Comparison of ENCODE assay signal across 24 mouse cellular contexts in genomic region chr9:59087704-59088103, GRCm38 (mm10). TPM values are rescaled to one million over a fixed set of nuclear protein-coding genes. Genes with fewer than 3 reads are reported as not detected.
"Had no signal": no experiment of that assay in that cellular context is flagged by ENCODE, and none has a peak within 500 bp of the region (broad histone marks: within the 10 kb centered on the region; RNA-seq: fewer than 3 reads in every experiment).

No protein-coding gene starts in this region.

- H3K27me3 ChIP-seq: embryonic facial prominence, embryonic 12.5 days; embryonic facial prominence, embryonic 15.5 days; forebrain, embryonic 12.5 days; forebrain, embryonic 13.5 days; forebrain, embryonic 15.5 days had no signal

- H3K9me3 ChIP-seq: embryonic facial prominence, embryonic 12.5 days; embryonic facial prominence, embryonic 15.5 days; forebrain, embryonic 10.5 days; forebrain, embryonic 12.5 days; forebrain, embryonic 13.5 days; forebrain, embryonic 15.5 days; heart, embryonic 10.5 days had no signal

- H3K9ac ChIP-seq: embryonic facial prominence, embryonic 12.5 days; embryonic facial prominence, embryonic 15.5 days; forebrain, embryonic 12.5 days; forebrain, embryonic 13.5 days; forebrain, embryonic 15.5 days; forebrain, postnatal 0 days had no signal

- H3K27ac ChIP-seq: embryonic facial prominence, embryonic 12.5 days; embryonic facial prominence, embryonic 15.5 days; forebrain, embryonic 10.5 days; forebrain, embryonic 12.5 days; forebrain, embryonic 13.5 days; forebrain, embryonic 15.5 days; heart, adult 2 months; heart, embryonic 10.5 days had no signal

- ATAC-seq: forebrain, embryonic 13.5 days; forebrain, embryonic 14.5 days; forebrain, embryonic 15.5 days; forebrain, embryonic 16.5 days; forebrain, postnatal 0 days had no signal

- H3K36me3 ChIP-seq: embryonic facial prominence, embryonic 12.5 days; embryonic facial prominence, embryonic 15.5 days; forebrain, embryonic 10.5 days; forebrain, embryonic 12.5 days; forebrain, embryonic 15.5 days; heart, embryonic 10.5 days had no signal

- H3K4me2 ChIP-seq: embryonic facial prominence, embryonic 12.5 days; embryonic facial prominence, embryonic 15.5 days; forebrain, embryonic 12.5 days; forebrain, embryonic 13.5 days; forebrain, embryonic 15.5 days had no signal

- H3K4me1 ChIP-seq: forebrain, embryonic 12.5 days; forebrain, embryonic 13.5 days; forebrain, embryonic 15.5 days had no signal

- DNase-seq: cerebellum, adult 8-10 months; cerebellum, adult 9-10 months; cerebellum, adult 9-11 months; cerebellum, postnatal 10 days; cerebellum, postnatal 25 days; cerebellum, postnatal 36 days; embryo, embryonic 11 days; forebrain, postnatal 0 days; gastrocnemius, postnatal 10 days; gastrocnemius, postnatal 14 days; gastrocnemius, postnatal 36 days; heart, adult 2 months had no signal

- H3K4me3 ChIP-seq: embryonic facial prominence, embryonic 12.5 days; embryonic facial prominence, embryonic 15.5 days; erythroblast, embryonic 14.5 days; forebrain, embryonic 10.5 days; forebrain, embryonic 12.5 days; forebrain, embryonic 13.5 days; forebrain, embryonic 15.5 days; gastrocnemius, adult 2 months; heart, adult 2 months; heart, embryonic 10.5 days had no signal

RNA-seq across cellular contexts. Expression of gene Neo1, which starts 51.5 kb away (rescaled TPM):
- total RNA-seq: granulocyte monocyte progenitor cell, adult 5-6 weeks had no signal
- polyA plus RNA-seq: erythroblast, embryonic 14.5 days had no signal
